Mouse (Mus musculus) heart, adult 18-20 months (tissue): ENCODE data around the gene Nhlrc4. TPM values are rescaled to one million over a fixed set of nuclear protein-coding genes. Genes with fewer than 3 reads are reported as not detected.
A peak's percentile ranks its signal among the peaks of the same experiment; 100 is the strongest.

Experiments
- DNase-seq, 2 experiments: peaks; one replicate each; pipeline ENCODE4 v3.0.0; 2021 to 2022; ENCODE audit warnings: mixed read lengths in 1 of 2
- total RNA-seq, 2 experiments: library from RNA; stranded (reverse); gene quantifications; 2 replicates each; pipeline ENCODE4 v1.2.3; 2021

The Nhlrc4 gene
- total RNA-seq, 2 experiments from 2014 or later, result 0.21 TPM; not detected in 1

GRCm38 (mm10) chr17:25958771-25959494, 14.2 kb upstream of the Nhlrc4 start:
- no peak for DNase-seq

DNA sequence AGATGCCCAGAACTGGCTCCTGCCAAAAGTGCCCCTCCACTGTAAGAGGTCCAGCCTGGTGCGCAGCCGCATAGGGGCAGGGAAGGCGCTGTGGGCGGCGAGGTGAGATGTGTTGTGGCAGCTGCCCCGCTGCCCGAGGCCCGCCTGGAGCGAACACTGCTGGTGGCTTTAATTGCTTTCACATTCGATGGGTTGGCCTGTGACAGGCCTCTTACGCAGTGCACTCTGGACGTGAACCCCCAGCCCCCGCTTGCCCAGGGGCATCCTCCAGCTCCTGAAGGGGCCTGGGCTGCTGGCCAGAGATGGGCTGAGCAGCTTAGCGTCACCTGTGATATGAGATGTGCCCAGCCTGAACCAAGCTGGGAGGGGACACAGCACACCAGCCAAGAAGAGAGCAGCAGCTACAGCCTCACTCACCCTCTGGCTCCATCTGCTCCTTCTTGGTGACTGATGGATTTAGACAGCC, 12.9 kb upstream of the Nhlrc4 start:
- DNase-seq, result no peak

GRCm38 (mm10) chr17:25956631-25957030, 11.9 kb upstream of the Nhlrc4 start:
- no peak for DNase-seq

DNA sequence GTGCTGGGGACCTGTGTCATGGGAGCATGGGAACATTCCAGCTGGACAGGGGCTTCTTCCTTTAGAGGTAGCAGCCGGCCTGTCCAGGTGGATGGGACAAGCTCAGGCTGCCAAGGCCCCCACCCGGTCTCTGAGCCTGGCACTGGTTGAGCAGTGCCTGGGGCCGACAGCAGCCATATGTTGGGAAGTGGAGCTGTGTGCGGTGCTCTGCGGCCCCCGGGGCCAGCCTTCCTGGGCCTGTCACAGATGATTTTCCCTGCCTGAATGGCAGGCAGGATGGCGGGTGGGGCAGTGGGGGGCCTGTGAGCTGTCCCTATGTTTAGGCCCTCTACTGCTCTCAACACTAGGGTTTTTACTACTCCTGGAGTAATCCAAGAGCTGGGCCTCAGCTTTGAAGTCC, 11.4 kb upstream of the Nhlrc4 start:
- no peak for DNase-seq

DNA sequence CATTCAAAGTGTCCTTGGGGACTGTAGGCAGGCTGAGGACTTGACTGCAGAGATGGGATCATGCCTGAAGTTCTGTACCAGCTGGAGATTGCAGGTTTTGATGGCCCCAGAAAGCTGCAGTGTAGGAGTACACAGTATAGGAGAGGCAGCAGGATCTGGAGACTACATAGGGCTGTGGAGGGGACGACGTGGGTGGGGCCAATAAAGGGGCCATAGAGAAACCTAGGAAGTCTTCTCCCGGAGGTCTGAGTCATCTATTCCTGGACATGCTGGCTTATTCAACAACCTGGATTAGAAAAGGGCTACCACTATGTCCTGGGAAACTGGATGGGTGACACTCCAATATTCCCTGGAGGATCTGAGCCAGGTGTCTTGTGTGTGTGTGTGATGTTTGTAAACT, 11.0 kb upstream of the Nhlrc4 start:
- DNase-seq, result no peak

DNA sequence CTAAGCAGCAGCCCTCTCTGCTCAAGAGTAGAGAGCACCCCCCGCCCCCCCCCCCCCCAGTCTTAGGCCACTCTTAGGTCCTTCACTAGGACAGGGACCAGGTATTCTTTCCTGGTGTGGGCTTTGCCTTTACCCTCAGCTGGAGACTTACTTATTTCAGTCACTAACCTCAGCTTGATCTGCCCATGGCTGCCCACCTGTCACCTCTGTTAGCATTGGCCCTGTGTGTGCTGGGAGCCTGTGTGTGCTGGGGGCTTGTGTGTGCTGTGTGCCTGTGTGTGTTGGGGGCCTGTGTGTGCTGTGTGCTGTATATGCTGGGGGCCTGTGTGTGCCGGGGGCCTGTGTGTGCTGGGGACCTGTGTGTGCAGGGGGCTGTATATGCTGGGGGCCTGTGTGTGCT, 9.9 kb upstream of the Nhlrc4 start:
- no peak for DNase-seq

DNA sequence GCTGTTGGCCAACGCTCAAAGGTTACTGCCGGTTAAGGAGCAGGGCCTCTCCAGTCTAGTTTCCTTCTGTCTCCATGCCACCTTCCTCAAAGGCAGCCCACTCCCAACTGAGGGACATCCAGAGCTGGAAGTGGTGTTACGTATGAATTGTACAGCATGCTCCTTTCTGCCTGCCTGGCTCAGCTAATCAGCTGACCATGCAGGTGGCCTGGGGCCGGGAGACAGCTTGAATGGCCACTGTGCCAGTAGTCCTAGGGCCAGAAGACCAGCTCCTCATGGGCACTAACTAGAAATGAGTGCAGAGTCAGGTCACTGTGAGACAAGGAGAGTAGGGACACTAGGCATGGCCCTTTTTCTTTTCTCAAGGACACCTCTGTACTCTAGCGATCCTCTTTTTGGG, 8.4 kb upstream of the Nhlrc4 start:
- DNase-seq, result no peak

GRCm38 (mm10) chr17:25951803-25952623, 7.3 kb upstream of the Nhlrc4 start, which contains the start of gene A930017K11Rik:
A930017K11Rik (minus strand) TSS chr17:25952565.
- no peak for DNase-seq

DNA sequence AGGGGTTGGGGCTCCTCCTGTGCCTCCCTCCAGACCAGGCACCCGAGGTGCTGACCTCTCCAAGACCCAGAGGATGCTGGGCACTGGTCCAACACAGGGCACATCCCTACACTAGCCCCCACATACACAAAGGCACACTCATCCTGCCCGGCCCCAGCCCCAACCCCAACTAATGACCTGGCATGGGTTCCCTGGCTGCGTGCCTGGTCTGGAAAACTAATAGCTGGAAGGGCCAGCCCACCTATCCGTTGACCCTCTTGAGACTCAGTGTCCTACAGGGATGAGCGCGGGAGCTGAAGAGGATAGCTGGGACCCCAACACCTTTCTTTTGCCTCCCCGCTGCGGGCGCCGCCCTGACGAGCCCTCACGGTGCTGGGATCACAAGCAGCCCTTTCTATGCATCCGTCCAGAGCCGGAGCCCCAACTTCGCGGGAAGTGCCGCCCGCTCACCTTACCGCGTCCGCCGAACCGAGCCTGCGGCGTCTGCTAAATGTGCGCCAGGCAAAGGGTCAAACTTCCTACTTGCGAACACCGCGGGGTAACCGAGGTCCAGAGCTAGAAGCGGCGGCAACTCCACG, 6.6 kb upstream of the Nhlrc4 start:
- DNase-seq, result no peak

DNA sequence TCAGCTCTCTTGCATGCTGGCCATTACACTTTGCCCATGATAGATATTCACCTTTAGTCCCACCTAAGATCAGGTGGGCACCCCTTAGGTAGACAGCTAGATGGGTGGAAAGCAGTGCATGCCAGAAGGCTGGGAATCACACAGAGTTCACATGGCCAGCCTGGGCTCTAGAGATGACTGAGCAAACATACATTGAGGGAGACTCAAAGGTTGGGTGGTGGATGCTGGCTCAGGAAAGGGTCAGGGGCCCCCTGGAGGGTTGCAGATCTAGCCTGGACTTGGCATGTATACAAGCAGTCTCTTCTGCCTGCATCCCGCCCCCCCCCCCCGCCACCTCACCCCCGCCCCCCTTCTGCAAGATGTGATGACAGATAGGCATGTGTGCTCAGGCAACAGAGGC, 5.9 kb upstream of the Nhlrc4 start:
- DNase-seq, result no peak

- no peak for DNase-seq
These were observed 5.2 kb upstream of the Nhlrc4 start for GRCm38 (mm10) chr17:25949981-25950380.

- no peak for DNase-seq
These were observed 3.3 kb upstream of the Nhlrc4 start for GRCm38 (mm10) chr17:25948051-25948450.

DNA sequence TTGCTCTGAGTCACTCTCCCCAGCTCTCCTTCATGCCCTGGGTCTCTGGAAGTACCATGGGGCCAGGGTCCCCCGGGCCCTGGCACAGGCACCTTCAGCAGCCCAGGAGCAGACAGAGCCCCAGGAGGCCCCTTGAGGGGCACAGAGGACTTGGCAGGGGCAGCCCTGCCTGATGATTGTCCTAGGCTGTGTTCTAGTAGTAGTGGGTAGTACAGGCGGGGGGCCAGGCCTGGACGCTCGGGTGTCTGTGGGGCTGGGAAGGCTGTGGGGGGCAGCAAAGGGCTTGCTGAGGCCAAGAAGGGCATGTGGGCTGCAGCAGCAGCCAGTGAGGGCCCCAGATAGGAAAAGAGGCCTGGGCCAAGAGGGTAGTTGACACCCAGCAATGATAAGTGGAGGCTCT, 2.8 kb upstream of the Nhlrc4 start:
- no peak for DNase-seq

DNA sequence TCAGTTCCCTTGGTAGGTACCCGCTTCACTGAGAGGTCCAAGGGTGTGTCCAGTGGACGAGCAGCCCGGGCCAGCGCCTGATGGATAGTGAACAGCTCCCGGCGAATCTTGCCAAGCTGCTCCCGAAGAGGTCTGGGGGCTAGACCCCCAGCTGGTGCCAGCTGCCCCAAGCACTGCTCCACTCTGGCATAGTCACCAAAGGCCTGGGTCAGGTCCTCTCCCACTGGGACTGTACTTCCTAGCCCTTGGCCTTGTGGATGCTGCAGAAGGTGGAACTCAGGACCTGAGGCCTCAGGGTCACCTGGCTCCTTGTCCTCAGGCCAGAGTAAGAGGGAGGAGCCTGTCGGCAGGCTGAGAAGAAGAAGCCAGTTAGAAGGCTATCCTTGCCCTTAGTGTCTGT, 2.1 kb upstream of the Nhlrc4 start:
- DNase-seq, result no peak

GRCm38 (mm10) chr17:25946349-25946748, 1.6 kb upstream of the Nhlrc4 start:
- DNase-seq, result no peak

GRCm38 (mm10) chr17:25945517-25946155, 875 bp upstream of the Nhlrc4 start:
- peak; percentile 54 to 67 for DNase-seq

DNA sequence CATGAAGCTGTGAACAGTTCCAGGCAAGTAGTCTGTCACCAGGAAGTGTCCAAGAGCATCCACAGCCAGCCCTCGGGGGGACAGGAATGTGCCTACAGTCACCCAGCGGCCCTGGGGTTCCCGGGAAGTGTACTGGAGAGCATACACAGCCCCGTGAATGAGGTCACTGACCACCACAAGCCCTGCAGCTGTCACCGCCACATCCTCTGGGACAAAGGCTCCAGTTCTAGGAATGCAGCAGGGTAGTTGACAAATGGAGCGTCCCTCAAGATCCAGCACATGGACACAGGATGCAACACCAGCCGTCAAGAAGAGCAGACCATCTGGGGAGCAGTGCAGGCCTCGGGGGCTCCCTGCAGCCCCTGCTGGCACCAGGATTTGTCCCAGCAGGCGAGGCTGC, 992 bp downstream of the Nhlrc4 start:
- DNase-seq, result no peak

- no peak for DNase-seq
These were observed 1.5 kb downstream of the Nhlrc4 start for GRCm38 (mm10) chr17:25943221-25943620.

DNA sequence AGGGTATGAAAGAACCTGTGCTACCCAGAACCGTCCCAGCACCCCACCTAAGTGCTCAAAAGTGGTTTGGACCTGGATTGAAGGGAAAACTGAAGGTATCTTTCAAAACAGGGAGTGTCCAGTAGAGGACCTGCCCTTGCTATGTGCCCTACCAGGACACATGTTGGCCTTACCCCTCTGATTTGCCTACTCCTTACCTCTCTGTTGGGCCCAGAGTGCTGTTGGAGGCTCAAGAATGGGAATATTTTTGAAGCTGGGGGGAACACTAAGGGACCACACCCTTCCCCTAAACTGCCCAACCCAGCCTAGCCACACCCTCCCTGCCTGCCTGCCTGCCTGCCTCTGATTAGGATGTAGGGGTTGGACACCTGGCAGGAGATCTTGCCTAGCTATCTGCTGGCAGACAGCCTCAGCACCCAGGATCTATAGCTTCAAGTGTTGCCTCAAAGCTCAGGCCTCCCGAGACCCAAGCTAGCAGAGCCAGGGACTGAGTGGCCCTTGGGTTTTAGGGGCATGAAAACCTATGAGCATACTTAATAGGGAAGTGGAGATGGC, 2.1 kb downstream of the Nhlrc4 start:
- peak in 1 of 2 experiments; percentile 21 for DNase-seq

DNA sequence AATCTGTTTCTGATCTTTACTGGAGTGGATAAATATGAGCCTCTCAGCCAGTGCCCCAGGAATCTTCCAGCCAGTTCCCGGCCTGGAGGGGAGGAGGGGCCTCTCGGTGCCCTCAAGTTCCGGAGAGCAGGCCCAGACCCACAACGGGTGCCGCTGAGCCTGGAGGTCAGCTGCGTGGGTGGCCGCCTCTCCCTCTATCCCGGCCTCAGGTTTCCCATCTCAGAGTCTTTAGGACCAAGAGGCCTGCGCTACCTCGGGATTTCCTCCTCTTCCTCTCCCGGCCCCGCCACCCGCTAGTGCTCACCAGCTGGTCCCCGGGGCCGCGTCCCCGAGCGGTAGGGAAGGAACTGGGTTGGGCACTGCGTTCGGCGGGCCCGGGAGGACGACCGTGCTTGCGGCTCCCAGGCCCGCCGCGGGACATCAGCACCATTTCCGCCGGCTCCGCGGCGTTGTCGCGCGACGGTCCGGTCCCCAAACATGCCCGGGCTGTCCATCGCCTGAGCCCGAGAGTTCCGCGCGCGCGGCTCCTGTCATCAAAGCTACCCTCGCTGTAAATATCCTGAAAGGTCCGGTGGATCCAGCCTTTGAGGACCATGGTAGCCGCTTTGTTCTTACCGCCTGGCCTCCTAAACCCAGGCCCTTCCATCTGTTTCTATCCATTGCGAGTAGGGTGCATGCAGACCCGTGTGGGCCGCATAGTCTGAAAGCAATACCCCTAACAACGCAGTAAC, 3.1 kb downstream of the Nhlrc4 start:
- DNase-seq, result peak; percentile 76 to 90

DNA sequence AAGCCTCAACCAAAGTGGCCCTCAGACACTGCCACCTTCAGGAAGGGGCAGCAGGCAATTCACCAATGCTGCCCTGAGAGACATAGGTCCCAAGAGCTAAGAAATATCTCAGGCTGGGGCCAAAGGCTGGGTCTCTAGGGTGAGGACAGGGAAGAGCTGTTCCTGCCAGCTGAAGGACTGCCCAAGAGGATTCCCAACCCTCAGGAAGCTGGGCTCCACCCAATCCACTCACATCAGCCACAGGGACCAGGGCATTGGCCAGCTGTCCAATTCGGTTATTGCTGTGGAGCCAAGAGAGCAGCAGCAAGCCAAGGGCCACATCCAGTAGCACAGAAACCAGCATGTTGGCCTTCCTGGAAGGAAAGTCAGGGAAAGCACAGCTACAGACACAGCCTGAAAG, 10.2 kb downstream of the Nhlrc4 start:
- DNase-seq, result peak in 1 of 2 experiments; percentile 40

GRCm38 (mm10) chr17:25925348-25925747, 19.4 kb downstream of the Nhlrc4 start:
- DNase-seq, result peak; percentile 72 to 82
